In genomic region chr1:179688914-179689313, GRCm38 (mm10) we compare ENCODE assay signal across 23 mouse cellular contexts. TPM values are rescaled to one million over a fixed set of nuclear protein-coding genes. Genes with fewer than 3 reads are reported as not detected.
"Had no signal": no experiment of that assay in that cellular context is flagged by ENCODE, and none has a peak within 500 bp of the region (broad histone marks: within the 10 kb centered on the region; RNA-seq: fewer than 3 reads in every experiment).

No protein-coding gene starts in this region.

- H3K27me3 ChIP-seq: limb, embryonic 12.5 days; limb, embryonic 15.5 days; midbrain, embryonic 12.5 days; midbrain, embryonic 15.5 days; neural tube, embryonic 13.5 days had no signal

- ATAC-seq: liver, postnatal 0 days; lung, postnatal 0 days; midbrain, embryonic 15.5 days had no signal

- DNase-seq: kidney, postnatal 14 days; kidney, postnatal 4 days; left cerebral cortex, postnatal 4 days; liver, postnatal 0 days; lung, embryonic 14.5 days; retina, postnatal 1 day; right cerebral cortex, postnatal 25 days; spleen, adult 18-20 months; thymus, adult 18-20 months; thymus, postnatal 36 days had no signal

- H3K9me3 ChIP-seq: limb, embryonic 12.5 days; limb, embryonic 15.5 days; midbrain, embryonic 12.5 days; midbrain, embryonic 15.5 days; neural tube, embryonic 13.5 days had no signal

- H3K27ac ChIP-seq: limb, embryonic 12.5 days; limb, embryonic 15.5 days; liver, embryonic 14.5 days; macrophage; midbrain, embryonic 12.5 days; midbrain, embryonic 15.5 days; neural tube, embryonic 13.5 days had no signal

- H3K4me1 ChIP-seq: limb, embryonic 12.5 days; limb, embryonic 15.5 days; midbrain, embryonic 12.5 days; midbrain, embryonic 15.5 days; neural tube, embryonic 13.5 days had no signal

- H3K4me3 ChIP-seq: limb, embryonic 12.5 days; limb, embryonic 15.5 days; midbrain, embryonic 12.5 days; midbrain, embryonic 15.5 days; neural tube, embryonic 13.5 days had no signal

- H3K4me2 ChIP-seq: limb, embryonic 12.5 days; limb, embryonic 15.5 days; liver, embryonic 11.5 days; lung, embryonic 14.5 days; midbrain, embryonic 12.5 days; midbrain, embryonic 15.5 days; neural tube, embryonic 13.5 days had no signal

- H3K9ac ChIP-seq: limb, embryonic 12.5 days; limb, embryonic 15.5 days; liver, embryonic 14.5 days; liver, postnatal 0 days; lung, embryonic 14.5 days; midbrain, embryonic 12.5 days; midbrain, embryonic 15.5 days; neural tube, embryonic 13.5 days had no signal

RNA-seq across cellular contexts. Expression of gene Kif28, which starts 56.2 kb away (rescaled TPM):
- total RNA-seq: megakaryocyte, adult 5-6 weeks; neutrophil, adult 5-6 weeks had no signal
- polyA plus RNA-seq: kidney, embryonic 16.5 days; limb, embryonic 12.5 days; liver, embryonic 11.5 days; liver, postnatal 0 days; lung, embryonic 14.5 days; lung, postnatal 0 days; macrophage; midbrain, embryonic 12.5 days; midbrain, embryonic 15.5 days; neural tube, embryonic 13.5 days; urinary bladder, adult 2 months had no signal
